Mouse (Mus musculus): Measurements from ENCODE around the gene Nelfb. TPM values are rescaled to one million over a fixed set of nuclear protein-coding genes. Genes with fewer than 3 reads are reported as not detected.

Nelfb gene
- polyA plus RNA-seq, 1 experiment from 2014 or later, result 74.4 TPM

DNA sequence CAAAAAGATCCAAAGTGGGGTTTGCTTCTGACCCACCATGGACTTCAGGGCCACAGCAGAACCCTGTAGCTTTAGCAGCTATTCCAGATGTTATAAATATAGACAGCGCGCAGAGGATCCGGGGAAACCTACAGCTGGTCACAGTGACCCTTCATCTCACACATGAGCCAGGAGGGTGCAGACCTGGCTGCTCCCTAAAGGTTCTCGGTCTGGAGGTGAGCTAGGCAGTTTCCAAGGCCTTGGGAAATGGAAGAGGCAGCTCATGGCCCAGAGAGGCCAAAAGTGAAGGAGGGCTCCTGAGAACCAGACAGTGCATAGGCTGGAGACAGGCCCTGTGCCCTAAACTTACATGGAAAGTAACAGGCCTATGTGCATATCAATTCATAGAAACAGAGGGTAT lies 37.5 kb downstream of the Nelfb start:
- Histone ChIP-seq H3K4me3 (no peak overlapping the region), H3K4me1 (replicated peaks) (peaks cover 44% of the 10 kb centered on the region), H3K27me3 (replicated peaks) (peaks cover 41% of the 10 kb centered on the region), H3K4me2 (no peak overlapping the region), H3K9ac (no peak overlapping the region), H3K36me3 (no peaks in the 10 kb centered on the region), H3K9me3 (replicated peaks) (no peaks in the 10 kb centered on the region), H3K27ac (ENCODE audit: poor library complexity, severe bottlenecking) (no peak overlapping the region)
- 94% methylated on average over 4 of the region's 4 CpGs for WGBS
- ATAC-seq (ENCODE audit: insufficient number of reproducible peaks, low FRiP score), result no peak

DNA sequence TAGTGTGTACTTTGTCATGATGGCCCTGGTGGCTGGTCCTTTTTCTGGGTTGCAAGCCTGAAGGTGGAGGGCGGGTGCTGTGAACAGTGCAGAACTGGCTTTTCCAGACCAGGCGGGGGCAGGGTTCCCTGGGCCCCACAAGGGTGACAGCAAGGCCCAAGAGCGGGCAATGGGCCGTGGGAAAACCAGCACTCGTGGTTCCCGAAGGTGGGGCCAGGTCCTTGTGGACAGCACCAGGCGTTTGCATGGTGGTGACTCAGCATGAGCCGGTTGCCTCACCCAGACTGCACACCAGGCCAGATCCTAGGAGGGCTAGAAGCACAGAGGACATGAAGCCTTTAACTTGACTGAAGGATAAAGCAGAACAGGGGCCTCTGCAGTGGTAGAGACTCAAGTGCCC lies 38.7 kb downstream of the Nelfb start:
- no peak overlapping the region for H3K4me2 ChIP-seq
- H3K27me3 ChIP-seq (replicated peaks), result peaks cover 29% of the 10 kb centered on the region
- H3K36me3 ChIP-seq, result no peaks in the 10 kb centered on the region
- H3K9me3 ChIP-seq (replicated peaks), result no peaks in the 10 kb centered on the region
- H3K27ac ChIP-seq (ENCODE audit: poor library complexity, severe bottlenecking), result no peak overlapping the region
- H3K9ac ChIP-seq, result 0 out of 2 replicates have a peak overlapping the region, but pooled peaks have one; percentile 20
- no peak overlapping the region for H3K4me3 ChIP-seq
- 59% methylated on average over 8 of the region's 8 CpGs for WGBS
- ATAC-seq (ENCODE audit: insufficient number of reproducible peaks, low FRiP score), result no peak
- peaks cover 41% of the 10 kb centered on the region for H3K4me1 ChIP-seq (replicated peaks)

DNA sequence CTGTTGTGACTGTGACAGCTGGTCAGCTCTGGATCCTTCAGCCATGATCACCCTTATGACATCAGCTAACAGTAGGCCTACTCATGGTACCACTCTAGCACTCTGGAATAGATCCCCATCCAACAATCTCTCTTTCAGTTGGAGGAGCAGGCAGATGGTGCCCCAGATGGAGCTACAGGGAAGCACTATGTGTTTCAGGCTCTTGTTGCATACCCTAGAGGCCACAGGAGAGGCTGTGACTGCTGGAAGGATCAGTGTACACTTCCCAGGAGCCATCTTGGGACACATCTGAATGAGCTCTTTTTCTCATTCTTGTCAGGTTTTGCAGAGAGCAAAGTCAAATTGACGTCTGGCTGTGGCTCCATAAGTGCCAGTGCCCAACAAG lies 39.5 kb downstream of the Nelfb start:
- Histone ChIP-seq H3K9me3 (replicated peaks) (no peaks in the 10 kb centered on the region), H3K36me3 (no peaks in the 10 kb centered on the region), H3K4me1 (replicated peaks) (peaks cover 38% of the 10 kb centered on the region), H3K4me2 (no peak overlapping the region), H3K27me3 (replicated peaks) (peaks cover 20% of the 10 kb centered on the region), H3K27ac (ENCODE audit: poor library complexity, severe bottlenecking) (no peak overlapping the region), H3K4me3 (no peak overlapping the region), H3K9ac (no peak overlapping the region)
- 69% methylated on average over 1 of the region's 1 CpGs for WGBS
- ATAC-seq (ENCODE audit: insufficient number of reproducible peaks, low FRiP score), result no peak

DNA sequence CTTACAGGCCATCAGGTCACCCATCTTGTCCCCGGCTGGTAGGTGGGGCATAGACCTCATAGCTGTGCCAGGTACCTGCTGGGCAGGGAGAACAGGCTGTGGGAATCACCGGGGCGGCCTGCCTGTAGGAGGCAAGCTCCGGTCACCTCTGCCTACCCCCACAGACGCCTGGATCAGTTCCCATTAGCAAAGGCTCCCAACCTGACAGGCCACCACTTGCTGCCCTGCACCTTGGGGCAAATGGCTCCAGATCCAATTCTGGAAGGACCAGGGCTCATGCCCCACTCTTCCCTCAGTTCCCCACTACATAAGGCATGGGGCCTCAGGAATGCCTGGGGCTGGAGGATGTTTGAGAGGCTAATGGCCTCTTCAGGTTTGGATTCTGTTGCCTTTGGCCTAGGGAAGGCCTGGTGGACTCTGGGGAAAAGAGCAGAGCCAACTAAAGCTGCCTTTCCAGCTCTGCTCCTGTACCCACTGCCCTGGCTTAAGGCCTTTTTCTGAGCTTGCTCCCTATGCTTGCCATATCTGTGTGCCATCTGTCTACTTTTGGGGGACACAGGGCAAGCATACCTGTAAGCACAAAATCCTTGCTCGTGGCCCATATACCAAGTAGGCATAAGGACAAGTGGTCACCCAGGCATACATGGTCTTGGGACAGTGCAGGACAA lies 40.1 kb downstream of the Nelfb start:
- Histone ChIP-seq H3K27ac (ENCODE audit: poor library complexity, severe bottlenecking) (no peak overlapping the region), H3K4me1 (replicated peaks) (peaks cover 33% of the 10 kb centered on the region), H3K36me3 (no peaks in the 10 kb centered on the region), H3K4me3 (no peak overlapping the region), H3K9me3 (replicated peaks) (no peaks in the 10 kb centered on the region), H3K4me2 (no peak overlapping the region), H3K27me3 (replicated peaks) (peaks cover 15% of the 10 kb centered on the region), H3K9ac (no peak overlapping the region)
- ATAC-seq (ENCODE audit: insufficient number of reproducible peaks, low FRiP score), result no peak
- 81% methylated on average over 6 of the region's 6 CpGs for WGBS

DNA sequence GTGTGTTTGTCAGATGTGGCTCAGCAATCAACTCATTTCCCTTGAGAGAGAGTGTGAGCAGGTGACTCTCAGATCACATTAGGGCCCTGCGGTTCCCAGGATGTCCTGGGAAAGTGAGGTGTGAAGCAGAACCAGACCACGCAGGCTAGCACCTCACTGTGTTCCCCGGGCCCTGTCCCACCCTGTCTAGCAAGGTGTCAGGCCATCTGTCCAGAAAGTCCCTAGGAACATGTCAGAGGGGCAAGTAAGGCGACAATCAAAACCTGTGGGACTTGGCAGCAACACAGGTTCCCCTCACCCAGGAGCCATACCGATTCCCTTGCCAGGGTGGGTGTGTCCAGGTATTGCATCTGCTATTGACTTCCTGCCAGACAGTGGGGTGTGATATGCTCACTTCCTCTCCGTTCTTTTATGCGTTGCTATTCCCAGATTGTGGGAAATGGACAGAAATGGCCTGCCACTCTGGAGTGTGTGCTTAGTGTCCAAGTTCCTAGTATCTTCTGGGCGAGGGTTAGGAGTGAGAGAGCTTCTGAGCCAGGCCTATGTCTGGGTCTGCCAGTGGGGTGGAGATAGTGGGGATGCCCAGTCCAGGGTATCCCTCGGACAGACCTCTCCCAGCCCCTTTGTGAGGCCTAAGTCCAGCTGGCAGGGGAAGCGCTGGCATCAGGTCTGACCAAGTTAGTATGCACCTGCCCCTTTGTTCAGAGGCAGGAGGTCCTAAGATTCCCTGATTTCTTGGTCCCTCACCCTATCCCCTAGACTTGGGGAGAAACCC lies 40.8 kb downstream of the Nelfb start:
- H3K9me3 ChIP-seq (replicated peaks), result no peaks in the 10 kb centered on the region
- H3K9ac ChIP-seq, result no peak overlapping the region
- 53% methylated on average over 10 of the region's 10 CpGs for WGBS
- peaks cover 31% of the 10 kb centered on the region for H3K4me1 ChIP-seq (replicated peaks)
- no peak overlapping the region for H3K4me2 ChIP-seq
- no peak overlapping the region for H3K27ac ChIP-seq (ENCODE audit: poor library complexity, severe bottlenecking)
- no peak overlapping the region for H3K4me3 ChIP-seq
- no peak for ATAC-seq (ENCODE audit: insufficient number of reproducible peaks, low FRiP score)
- H3K27me3 ChIP-seq (replicated peaks), result peaks cover 13% of the 10 kb centered on the region
- no peaks in the 10 kb centered on the region for H3K36me3 ChIP-seq

DNA sequence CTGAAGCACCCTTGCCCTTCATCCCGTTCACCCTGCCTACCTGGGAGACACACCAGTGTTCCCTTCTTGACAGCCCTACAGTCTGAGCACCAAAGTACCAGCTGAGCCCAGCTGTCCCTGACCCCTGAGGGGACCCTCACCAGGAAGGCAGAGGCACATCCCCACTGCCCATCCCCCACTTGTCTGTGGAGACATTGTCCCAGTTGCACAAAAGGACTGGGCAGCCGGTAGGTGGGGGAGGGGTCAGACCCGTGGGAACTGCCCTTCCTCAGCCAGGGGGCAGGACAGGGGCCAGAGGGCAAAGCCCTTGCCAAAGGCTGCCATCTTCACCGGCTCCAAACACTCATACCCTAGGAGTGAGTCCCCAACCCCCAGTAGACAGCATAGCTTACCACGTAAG lies 41.5 kb downstream of the Nelfb start:
- Histone ChIP-seq H3K27me3 (replicated peaks) (peaks cover 13% of the 10 kb centered on the region), H3K4me1 (replicated peaks) (peaks cover 31% of the 10 kb centered on the region), H3K9me3 (replicated peaks) (no peaks in the 10 kb centered on the region), H3K4me2 (no peak overlapping the region), H3K9ac (no peak overlapping the region), H3K4me3 (no peak overlapping the region), H3K36me3 (no peaks in the 10 kb centered on the region), H3K27ac (ENCODE audit: poor library complexity, severe bottlenecking) (no peak overlapping the region)
- 47% methylated on average over 5 of the region's 5 CpGs for WGBS
- no peak for ATAC-seq (ENCODE audit: insufficient number of reproducible peaks, low FRiP score)

DNA sequence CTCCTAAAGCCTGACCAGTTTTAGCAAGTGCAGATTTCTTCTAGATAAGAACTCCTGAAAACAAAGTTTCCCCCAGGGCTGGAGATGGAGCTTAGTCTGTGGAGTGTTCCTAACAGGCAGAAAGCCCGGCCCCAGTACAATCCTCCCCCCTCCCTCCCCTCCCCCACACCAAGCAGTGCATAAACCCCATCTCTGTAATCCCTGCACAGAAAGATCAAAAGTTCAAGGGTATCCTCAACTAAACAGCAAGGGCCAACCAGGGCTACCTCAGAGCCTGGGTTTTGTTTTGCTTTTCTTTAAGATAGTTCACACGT lies 42.7 kb downstream of the Nelfb start:
- H3K4me1 ChIP-seq (replicated peaks), result peaks cover 35% of the 10 kb centered on the region
- H3K4me2 ChIP-seq, result peak overlapping the region; percentile 80
- H3K27ac ChIP-seq (ENCODE audit: poor library complexity, severe bottlenecking), result peak overlapping the region; percentile 48
- peaks cover 17% of the 10 kb centered on the region for H3K27me3 ChIP-seq (replicated peaks)
- H3K9me3 ChIP-seq (replicated peaks), result no peaks in the 10 kb centered on the region
- H3K4me3 ChIP-seq, result peak overlapping the region; percentile 56
- WGBS, result 15% methylated on average over 2 of the region's 2 CpGs
- no peak; the same call in 1 of the 2 replicates for ATAC-seq (ENCODE audit: insufficient number of reproducible peaks, low FRiP score)
- peak overlapping the region; percentile 68 for H3K9ac ChIP-seq
- no peaks in the 10 kb centered on the region for H3K36me3 ChIP-seq

DNA sequence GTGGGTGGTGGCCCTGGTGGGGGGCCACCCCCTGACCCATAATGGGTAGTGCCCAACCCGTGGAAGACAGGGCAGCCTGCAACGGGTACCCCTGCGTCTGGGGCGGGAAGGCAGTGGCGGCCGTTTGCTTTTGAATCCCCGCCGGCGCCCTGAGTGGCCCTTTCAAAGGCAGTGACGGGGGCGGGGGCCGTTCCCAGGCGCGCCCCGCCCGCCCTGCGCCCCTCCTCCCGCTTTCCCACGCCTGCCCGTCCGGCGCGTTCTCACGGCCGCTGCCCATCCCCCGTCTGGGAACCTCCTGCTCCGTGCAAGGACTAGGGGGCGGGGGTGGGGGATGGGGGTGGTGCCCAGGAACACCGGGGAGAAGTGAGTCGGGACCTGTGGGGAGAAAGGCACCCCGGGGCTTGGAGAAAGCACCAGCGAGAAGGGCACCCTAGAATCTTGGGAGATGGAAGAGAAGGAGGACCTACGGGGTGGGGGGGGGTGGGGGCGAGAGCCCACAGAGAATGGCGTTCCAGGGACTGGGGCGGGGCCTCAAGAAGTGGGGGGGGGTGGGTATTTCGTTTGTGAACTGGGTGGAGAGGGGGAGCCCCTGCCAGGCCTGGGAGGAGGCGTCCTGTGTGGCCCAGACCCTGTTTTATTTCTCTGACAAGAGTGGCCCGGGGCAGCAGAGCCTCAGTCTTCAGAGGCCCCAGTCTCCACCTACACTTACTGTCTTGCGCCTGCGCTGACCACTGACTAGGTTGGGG lies 43.2 kb downstream of the Nelfb start:
- Histone ChIP-seq H3K9ac (peak overlapping the region; percentile 68), H3K4me1 (replicated peaks) (peaks cover 40% of the 10 kb centered on the region), H3K27ac (ENCODE audit: poor library complexity, severe bottlenecking) (peak overlapping the region; percentile 48), H3K4me2 (peak overlapping the region; percentile 80), H3K27me3 (replicated peaks) (peaks cover 15% of the 10 kb centered on the region), H3K36me3 (no peaks in the 10 kb centered on the region), H3K4me3 (peak overlapping the region; percentile 56), H3K9me3 (replicated peaks) (no peaks in the 10 kb centered on the region)
- ATAC-seq (ENCODE audit: insufficient number of reproducible peaks, low FRiP score), result peak; percentile 77
- 2% methylated on average over 38 of the region's 41 CpGs for WGBS

DNA sequence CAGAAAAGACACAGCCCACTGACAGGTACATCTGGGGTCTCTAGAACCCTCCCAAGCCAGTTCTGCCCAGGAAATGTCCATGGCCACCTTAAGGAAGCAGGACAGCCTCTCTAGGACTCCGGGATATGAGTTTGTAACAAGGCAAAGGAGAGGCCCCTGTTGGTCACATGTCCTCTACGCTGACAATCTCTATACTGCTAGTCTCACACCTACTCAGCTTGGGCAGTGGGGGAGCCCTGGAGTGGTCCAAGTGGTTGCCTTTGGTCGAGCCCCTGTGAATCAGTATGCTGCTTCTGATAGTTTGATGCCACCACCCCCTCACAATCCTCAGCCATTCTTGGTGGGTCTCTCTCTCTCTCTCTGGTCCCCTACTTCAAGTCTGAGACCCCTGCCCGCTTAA lies 43.8 kb downstream of the Nelfb start:
- 17% methylated on average over 4 of the region's 4 CpGs for WGBS

DNA sequence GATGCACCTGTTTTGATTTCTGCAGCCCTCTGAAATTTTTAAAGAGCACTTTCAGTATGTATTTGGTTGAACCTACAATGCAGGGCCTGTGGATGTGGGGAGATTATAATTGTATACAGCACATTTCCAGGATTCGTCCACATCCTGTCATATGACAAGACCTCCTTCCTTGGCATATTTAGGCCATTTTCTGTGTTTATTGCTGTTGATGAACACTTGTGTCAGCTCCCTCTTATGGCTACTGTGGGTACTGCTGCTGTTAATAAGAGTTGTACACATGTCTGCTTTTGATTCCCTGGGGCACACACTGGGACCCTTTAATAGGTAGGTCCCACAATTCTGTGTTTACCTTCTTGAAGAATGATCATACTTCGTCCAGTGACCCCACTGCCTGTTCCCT lies 53.6 kb downstream of the Nelfb start:
- ATAC-seq (ENCODE audit: insufficient number of reproducible peaks, low FRiP score), result no peak
- H3K27ac ChIP-seq (ENCODE audit: poor library complexity, severe bottlenecking), result no peak overlapping the region
- H3K36me3 ChIP-seq, result no peaks in the 10 kb centered on the region
- peaks cover 1% of the 10 kb centered on the region; the same call in 1 of the 2 replicates for H3K4me1 ChIP-seq (replicated peaks)
- no peak overlapping the region for H3K9ac ChIP-seq
- no peak overlapping the region for H3K4me2 ChIP-seq
- no peak overlapping the region for H3K4me3 ChIP-seq
- WGBS, result 40% methylated on average over 2 of the region's 2 CpGs
- no peaks in the 10 kb centered on the region for H3K9me3 ChIP-seq (replicated peaks)
- H3K27me3 ChIP-seq (replicated peaks), result peaks cover 6% of the 10 kb centered on the region; the same call in 1 of the 2 replicates

More for the DNA sequence above, 43.8 kb downstream of the Nelfb start:
- Histone ChIP-seq H3K27me3 (replicated peaks) (peaks cover 11% of the 10 kb centered on the region), H3K9me3 (replicated peaks) (no peaks in the 10 kb centered on the region), H3K4me3 (peak overlapping the region; percentile 56), H3K4me1 (replicated peaks) (peaks cover 44% of the 10 kb centered on the region), H3K27ac (ENCODE audit: poor library complexity, severe bottlenecking) (peak overlapping the region; percentile 48), H3K36me3 (no peaks in the 10 kb centered on the region), H3K9ac (peak overlapping the region; percentile 68), H3K4me2 (peak overlapping the region; percentile 80)
- ATAC-seq (ENCODE audit: insufficient number of reproducible peaks, low FRiP score), result peak; percentile 36

DNA sequence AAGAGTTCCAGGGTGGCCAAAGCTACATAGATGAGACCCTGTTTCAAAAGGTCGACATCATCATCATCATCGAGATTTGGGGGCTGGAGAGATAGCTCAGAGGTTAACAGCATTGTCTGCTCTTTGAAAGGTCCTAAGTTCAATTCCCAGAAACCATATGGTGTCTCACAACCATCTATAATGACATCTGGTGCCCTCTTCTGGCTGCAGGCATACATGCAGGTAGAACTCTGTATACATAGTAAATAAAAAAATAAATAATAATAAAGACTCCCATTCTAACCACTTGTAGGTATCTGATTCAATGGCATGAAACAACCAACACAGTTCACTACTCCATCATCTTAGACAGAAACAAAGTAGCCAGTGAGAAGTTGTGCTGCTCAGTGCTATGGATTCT lies 54.3 kb downstream of the Nelfb start:
- Histone ChIP-seq H3K36me3 (no peaks in the 10 kb centered on the region), H3K9ac (no peak overlapping the region), H3K27me3 (replicated peaks) (no peaks in the 10 kb centered on the region), H3K27ac (ENCODE audit: poor library complexity, severe bottlenecking) (no peak overlapping the region), H3K4me2 (no peak overlapping the region), H3K4me1 (replicated peaks) (peaks cover 4% of the 10 kb centered on the region; the same call in 1 of the 2 replicates), H3K9me3 (replicated peaks) (no peaks in the 10 kb centered on the region), H3K4me3 (no peak overlapping the region)
- ATAC-seq (ENCODE audit: insufficient number of reproducible peaks, low FRiP score), result no peak
- 31% methylated on average over 2 of the region's 2 CpGs for WGBS

Data from heart, embryonic 12.5 days (tissue).